Mouse (Mus musculus): ENCODE data around the gene Ocel1. TPM values are rescaled to one million over a fixed set of nuclear protein-coding genes. Genes with fewer than 3 reads are reported as not detected.

Ocel1 gene
- total and polyA plus RNA-seq, 2 experiments = 8.0 to 9.2 TPM

DNA sequence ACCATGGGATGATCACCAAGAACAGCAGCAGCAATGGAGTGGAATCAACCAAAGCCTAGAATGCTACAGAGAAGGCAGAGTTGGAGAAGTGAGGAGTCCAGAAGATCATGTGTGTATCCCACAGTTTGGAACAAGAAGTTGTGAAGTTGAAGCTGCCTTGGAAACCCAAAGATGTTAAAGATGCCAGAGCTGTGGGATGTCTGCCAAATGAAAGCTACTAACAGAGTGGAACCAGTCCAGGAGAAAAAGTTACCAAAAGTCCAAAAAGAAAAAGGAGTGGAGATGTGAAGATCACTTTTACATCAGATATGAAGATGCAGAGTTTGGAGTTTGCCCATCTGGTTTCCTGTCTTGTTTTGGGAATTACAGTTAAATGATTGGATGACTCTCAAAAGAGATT lies 51.0 kb downstream of the Ocel1 start:
- Histone ChIP-seq H3K9ac (ENCODE audit: low read depth, low read length) (no peak overlapping the region), H3K4me1 (ENCODE audit: control insufficient read depth, insufficient read depth, low read length) (peaks cover 1% of the 10 kb centered on the region; the same call in 1 of the 2 replicates), H3K36me3 (ENCODE audit: control insufficient read depth, insufficient read depth, low read length) (no peaks in the 10 kb centered on the region), H3K79me2 (ENCODE audit: control insufficient read depth, insufficient read depth, low read length) (no peaks in the 10 kb centered on the region), H3K27me3 (ENCODE audit: control insufficient read depth, insufficient read depth, low read length) (no peaks in the 10 kb centered on the region), H3K27ac (replicated peaks; ENCODE audit: insufficient read depth, low read depth, low read length) (no peak overlapping the region), H3K4me3 (ENCODE audit: insufficient read depth, low read depth, low read length) (no peak overlapping the region)
- peak; percentile 18 for DNase-seq (ENCODE audit: extremely low read depth, low read depth, low spot score)
- TF ChIP-seq CTCF (IDR thresholded peaks at IDR 0.05; ENCODE audit: low read depth, low read length) = no peak
- TF ChIP-seq POLR2A (IDR thresholded peaks at IDR 0.05; ENCODE audit: extremely low read depth, insufficient read depth, low read length) = no peak

Other genes starting within 250 kb of the Ocel1 start
- gene Myo9b, start 98.6 kb upstream of the Ocel1 start, total RNA-seq (2014; rRNA removed) = 8.6 and 12.8 TPM in 2 replicates
- gene Myo9b, start 98.6 kb upstream of the Ocel1 start, polyA plus RNA-seq (2012; rRNA removed) = 6.6 and 7.6 TPM in 2 replicates
- 4.0 and 5.8 TPM in 2 replicates for gene Haus8, start 98.4 kb upstream of the Ocel1 start, total RNA-seq (2014; rRNA removed)
- gene Haus8, start 98.4 kb upstream of the Ocel1 start, polyA plus RNA-seq (2012; rRNA removed) = 2.1 and 2.8 TPM in 2 replicates
- gene Use1, start 4.5 kb upstream of the Ocel1 start, total RNA-seq (2014; rRNA removed) = 76.6 and 82.2 TPM in 2 replicates
- gene Use1, start 4.5 kb upstream of the Ocel1 start, polyA plus RNA-seq (2012; rRNA removed) = 60.2 and 69.9 TPM in 2 replicates
- gene Nr2f6, start 10.7 kb downstream of the Ocel1 start, total RNA-seq (2014; rRNA removed) = 73.9 and 117 TPM in 2 replicates
- gene Nr2f6, start 10.7 kb downstream of the Ocel1 start, polyA plus RNA-seq (2012; rRNA removed) = 319 and 341 TPM in 2 replicates
- gene Ushbp1, start 24.5 kb downstream of the Ocel1 start, total RNA-seq (2014; rRNA removed) = 7.9 and 9.7 TPM in 2 replicates
- 7.9 and 13.6 TPM in 2 replicates for gene Ushbp1, start 24.5 kb downstream of the Ocel1 start, polyA plus RNA-seq (2012; rRNA removed)
- gene Babam1, start 25.6 kb downstream of the Ocel1 start, total RNA-seq (2014; rRNA removed) = 42.7 and 44.8 TPM in 2 replicates
- 98.5 and 106 TPM in 2 replicates for gene Babam1, start 25.6 kb downstream of the Ocel1 start, polyA plus RNA-seq (2012; rRNA removed)
- 0.09 and 0.34 TPM in 2 replicates for gene Ankle1, start 34.7 kb downstream of the Ocel1 start, total RNA-seq (2014; rRNA removed)
- 0.11 and 0.22 TPM in 2 replicates for gene Ankle1, start 34.7 kb downstream of the Ocel1 start, polyA plus RNA-seq (2012; rRNA removed)
- gene Abhd8, start 92.4 kb downstream of the Ocel1 start, total RNA-seq (2014; rRNA removed) = 3.1 and 5.0 TPM in 2 replicates
- gene Abhd8, start 92.4 kb downstream of the Ocel1 start, polyA plus RNA-seq (2012; rRNA removed) = 6.7 and 11.7 TPM in 2 replicates
- gene Mrpl34, start 93.7 kb downstream of the Ocel1 start, total RNA-seq (2014; rRNA removed) = 35.1 and 48.2 TPM in 2 replicates
- gene Mrpl34, start 93.7 kb downstream of the Ocel1 start, polyA plus RNA-seq (2012; rRNA removed) = 104 and 123 TPM in 2 replicates
- gene Dda1, start 97.9 kb downstream of the Ocel1 start, total RNA-seq (2014; rRNA removed) = 7.7 and 8.3 TPM in 2 replicates
- gene Dda1, start 97.9 kb downstream of the Ocel1 start, polyA plus RNA-seq (2012; rRNA removed) = 32.5 and 34.1 TPM in 2 replicates
- 2.3 and 3.8 TPM in 2 replicates for gene Ano8, start 114.7 kb downstream of the Ocel1 start, total RNA-seq (2014; rRNA removed)
- 3.7 and 5.2 TPM in 2 replicates for gene Ano8, start 114.7 kb downstream of the Ocel1 start, polyA plus RNA-seq (2012; rRNA removed)
- 11.6 and 12.7 TPM in 2 replicates for gene Gtpbp3, start 116.8 kb downstream of the Ocel1 start, total RNA-seq (2014; rRNA removed)
- 12.9 and 15.5 TPM in 2 replicates for gene Gtpbp3, start 116.8 kb downstream of the Ocel1 start, polyA plus RNA-seq (2012; rRNA removed)
- gene Plvap, start 140.5 kb downstream of the Ocel1 start, total RNA-seq (2014; rRNA removed) = 15.3 and 22.8 TPM in 2 replicates
- 128 and 132 TPM in 2 replicates for gene Plvap, start 140.5 kb downstream of the Ocel1 start, polyA plus RNA-seq (2012; rRNA removed)
- not detected in 2 replicates for gene Ccdc194, start 154.4 kb downstream of the Ocel1 start, total RNA-seq (2014; rRNA removed)
- gene Ccdc194, start 154.4 kb downstream of the Ocel1 start, polyA plus RNA-seq (2012; rRNA removed) = 0.05 TPM in 1 of 2 replicates, not detected in the other
- gene Bst2, start 166.2 kb downstream of the Ocel1 start, total RNA-seq (2014; rRNA removed) = 603 and 678 TPM in 2 replicates
- gene Bst2, start 166.2 kb downstream of the Ocel1 start, polyA plus RNA-seq (2012; rRNA removed) = 798 and 871 TPM in 2 replicates
- 98.9 and 105 TPM in 2 replicates for gene Mvb12a, start 171.6 kb downstream of the Ocel1 start, total RNA-seq (2014; rRNA removed)
- gene Mvb12a, start 171.6 kb downstream of the Ocel1 start, polyA plus RNA-seq (2012; rRNA removed) = 164 and 165 TPM in 2 replicates
- 0.46 and 0.47 TPM in 2 replicates for gene Tmem221, start 187.6 kb downstream of the Ocel1 start, total RNA-seq (2014; rRNA removed)
- 0.14 and 0.55 TPM in 2 replicates for gene Tmem221, start 187.6 kb downstream of the Ocel1 start, polyA plus RNA-seq (2012; rRNA removed)
- not detected in 2 replicates for gene Nxnl1, start 195.3 kb downstream of the Ocel1 start, total RNA-seq (2014; rRNA removed)
- gene Nxnl1, start 195.3 kb downstream of the Ocel1 start, polyA plus RNA-seq (2012; rRNA removed) = not detected in 2 replicates
- 6.8 and 7.2 TPM in 2 replicates for gene Slc27a1, start 197.6 kb downstream of the Ocel1 start, total RNA-seq (2014; rRNA removed)
- 12.5 and 15.7 TPM in 2 replicates for gene Slc27a1, start 197.6 kb downstream of the Ocel1 start, polyA plus RNA-seq (2012; rRNA removed)
- 111 and 113 TPM in 2 replicates for gene Pgls, start 220.9 kb downstream of the Ocel1 start, total RNA-seq (2014; rRNA removed)
- gene Pgls, start 220.9 kb downstream of the Ocel1 start, polyA plus RNA-seq (2012; rRNA removed) = 119 and 124 TPM in 2 replicates
- 0.92 and 1.3 TPM in 2 replicates for gene Fam129c, start 226.3 kb downstream of the Ocel1 start, total RNA-seq (2014; rRNA removed)
- gene Fam129c, start 226.3 kb downstream of the Ocel1 start, polyA plus RNA-seq (2012; rRNA removed) = 0.73 and 2.1 TPM in 2 replicates
- 43.2 and 55.0 TPM in 2 replicates for gene Colgalt1, start 239.7 kb downstream of the Ocel1 start, total RNA-seq (2014; rRNA removed)
- 65.3 and 77.3 TPM in 2 replicates for gene Colgalt1, start 239.7 kb downstream of the Ocel1 start, polyA plus RNA-seq (2012; rRNA removed)